Mouse (Mus musculus) natural killer cell, adult 2 months (primary cell): Measurements from ENCODE around the gene 4921504E06Rik.
A peak's percentile ranks its signal among the peaks of the same experiment; 100 is the strongest.

Experiments
- DNase-seq, 2 experiments: peaks; one replicate each; pipeline ENCODE4 v3.0.0; 2022; ENCODE audit warnings: low spot score in 2 of 2

4921504E06Rik gene

DNA sequence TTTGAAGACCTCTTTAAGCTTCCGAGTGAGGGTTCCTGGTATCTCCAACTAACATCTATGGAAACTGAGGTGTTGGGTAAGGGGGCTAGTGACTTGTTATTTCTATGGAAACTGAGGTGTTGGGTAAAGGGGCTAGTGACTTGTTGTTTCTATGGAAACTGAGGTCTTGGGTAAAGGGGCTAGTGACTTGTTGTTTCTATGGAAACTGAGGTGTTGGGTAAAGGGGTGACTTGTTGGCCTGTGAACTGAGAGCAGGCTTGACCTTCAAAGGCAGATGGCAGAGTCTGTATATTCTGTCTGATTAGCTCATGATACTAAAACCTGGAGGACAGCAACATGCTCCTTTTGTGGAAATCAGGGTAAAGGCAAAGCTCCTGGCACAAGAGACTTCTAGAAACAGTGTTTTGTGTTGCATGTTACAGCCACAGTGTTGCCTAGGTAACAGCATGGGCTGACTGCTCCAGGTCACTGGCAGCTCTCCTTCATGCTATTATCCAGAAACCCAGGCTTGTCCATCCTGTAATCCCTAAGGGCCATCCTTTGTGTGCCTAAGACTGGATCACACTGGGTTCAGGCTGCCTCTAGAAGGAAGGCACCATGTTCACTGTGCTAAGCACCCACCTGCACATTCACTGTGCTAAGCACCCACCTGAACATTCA, 133.9 kb downstream of the 4921504E06Rik start:
- no peak for DNase-seq

DNA sequence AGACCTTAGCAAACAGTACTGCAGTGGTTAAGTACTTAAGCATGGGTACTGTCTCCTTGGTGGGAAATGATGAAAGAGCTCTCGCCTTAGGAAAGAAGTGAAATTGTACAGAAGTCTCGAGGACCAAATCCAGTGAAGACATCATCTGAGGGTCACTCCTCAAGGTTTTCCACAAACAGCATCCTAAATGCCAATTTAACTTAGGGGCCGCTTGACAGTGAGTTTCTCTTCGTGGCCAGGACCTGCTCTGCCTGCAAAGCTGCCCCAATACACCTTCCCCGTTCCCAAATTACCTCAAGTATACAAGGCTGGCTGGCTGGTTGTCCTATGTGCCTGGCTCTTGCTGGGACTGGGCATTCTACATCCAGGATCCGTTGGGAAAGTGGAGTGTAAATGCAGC, 137.6 kb downstream of the 4921504E06Rik start:
- no peak for DNase-seq

DNA sequence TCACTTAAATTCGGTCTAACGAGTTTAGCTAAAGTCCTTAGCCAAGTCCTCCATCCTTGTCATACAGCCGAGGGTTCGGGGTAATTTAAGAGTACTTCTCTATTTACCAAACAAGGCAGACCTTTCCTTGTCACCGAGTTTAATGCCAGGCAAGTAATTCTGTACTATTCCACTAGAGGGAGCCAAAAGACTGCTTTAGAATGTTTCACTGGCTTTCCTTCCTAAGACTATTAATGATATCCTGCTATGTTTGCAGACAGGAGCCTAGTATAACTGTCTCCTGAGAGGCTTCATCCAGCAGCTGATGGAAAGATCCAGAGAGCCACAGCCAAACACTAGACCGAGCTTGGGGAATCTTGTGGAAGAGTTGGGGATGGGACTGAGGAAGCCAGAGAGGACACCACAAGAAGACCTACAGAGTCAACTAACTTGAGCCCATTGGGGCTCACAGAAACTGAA, 138.6 kb downstream of the 4921504E06Rik start:
- DNase-seq, result peak; percentile 39 to 55

DNA sequence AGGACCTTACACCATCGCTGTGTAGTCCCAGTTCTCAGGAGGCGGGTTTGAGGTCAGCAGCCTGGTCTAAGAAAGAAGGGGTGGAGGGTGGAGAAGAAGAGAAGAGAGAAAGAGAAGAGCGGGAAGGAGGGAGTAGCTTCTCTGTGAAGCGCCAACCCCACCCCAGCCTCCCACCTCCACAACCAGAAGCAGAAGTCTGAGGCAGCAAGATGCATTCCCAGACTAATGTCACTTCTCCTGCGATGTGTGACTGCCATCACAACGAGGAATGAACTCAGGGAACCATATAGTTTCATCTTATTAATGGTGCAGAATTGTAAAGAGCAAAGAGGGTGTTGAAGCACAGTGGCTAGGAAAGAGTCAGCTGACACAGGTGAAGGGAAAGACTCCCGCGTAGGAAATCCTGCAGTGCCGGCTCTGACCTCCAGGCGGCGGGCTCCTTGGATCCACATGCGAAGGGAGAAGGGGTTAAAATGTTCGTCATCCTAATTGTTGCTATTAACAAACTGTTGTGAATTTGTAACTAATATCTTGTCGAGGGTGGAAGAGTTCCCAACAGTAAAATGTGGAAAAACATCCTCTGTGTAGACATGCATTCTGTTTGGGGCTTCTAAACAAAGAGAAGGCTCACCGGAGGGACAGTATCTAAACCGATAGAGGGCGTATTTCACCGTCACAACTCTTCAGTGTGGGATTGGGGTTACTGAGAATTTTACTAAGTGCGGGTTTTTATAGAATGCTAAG, 139.3 kb downstream of the 4921504E06Rik start:
- peak; percentile 35 to 44 for DNase-seq
